Mouse (Mus musculus): Measurements from ENCODE around the gene Gm20388.

DNA sequence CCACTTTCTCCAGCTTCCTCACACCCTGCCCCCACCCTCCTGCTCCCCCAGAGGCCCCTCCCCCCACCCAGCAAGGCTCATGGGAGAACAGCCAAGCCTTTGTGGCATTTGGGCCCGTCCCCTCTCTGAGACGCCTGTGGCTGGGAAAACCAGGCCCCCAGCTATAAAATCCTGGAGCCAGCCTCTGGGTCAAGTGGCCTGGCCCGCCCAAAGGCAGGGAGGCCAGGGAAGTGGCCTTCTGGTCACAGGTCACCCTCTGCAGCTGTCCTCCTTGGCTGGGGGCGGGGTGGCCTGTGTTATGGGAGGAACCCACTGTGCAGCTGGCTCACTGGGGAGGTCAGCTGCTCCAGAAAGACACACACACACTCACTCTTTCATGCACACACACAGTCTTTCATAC lies 354.8 kb downstream of the Gm20388 start:
- TF ChIP-seq CTCF (IDR thresholded peaks at IDR 0.05; ENCODE audit: extremely low read depth, insufficient read depth, low read length): no peak
- TF ChIP-seq POLR2A (IDR thresholded peaks at IDR 0.05; ENCODE audit: extremely low read depth, insufficient read depth, low read length): no peak

Measured in cortical plate, adult 2 months (tissue).